Mouse (Mus musculus) olfactory bulb, adult 2 months (tissue): ENCODE data around the gene Ltv1.

Experiments used
- CTCF ChIP-seq: fragments of 200-500 bp; IDR thresholded peaks from 2 replicates; pipeline ENCODE4 v1.5.1; 2012; ENCODE audit warnings: low read depth, mild to moderate bottlenecking, low read length, moderate library complexity; ENCODE audit not compliant: insufficient read depth
- POLR2A ChIP-seq: fragments of 200-500 bp; IDR thresholded peaks from 2 replicates; pipeline ENCODE4 v1.6.1; 2012; ENCODE audit warnings: mild to moderate bottlenecking, low read depth, low read length, moderate library complexity; ENCODE audit not compliant: insufficient read depth

- TF ChIP-seq CTCF (no peak), POLR2A (no peak)
These were observed 41.0 kb upstream of the Ltv1 start for GRCm38 (mm10) chr10:13233941-13234340.
